Mouse (Mus musculus): ENCODE measurements around the gene Rpl23.

DNA sequence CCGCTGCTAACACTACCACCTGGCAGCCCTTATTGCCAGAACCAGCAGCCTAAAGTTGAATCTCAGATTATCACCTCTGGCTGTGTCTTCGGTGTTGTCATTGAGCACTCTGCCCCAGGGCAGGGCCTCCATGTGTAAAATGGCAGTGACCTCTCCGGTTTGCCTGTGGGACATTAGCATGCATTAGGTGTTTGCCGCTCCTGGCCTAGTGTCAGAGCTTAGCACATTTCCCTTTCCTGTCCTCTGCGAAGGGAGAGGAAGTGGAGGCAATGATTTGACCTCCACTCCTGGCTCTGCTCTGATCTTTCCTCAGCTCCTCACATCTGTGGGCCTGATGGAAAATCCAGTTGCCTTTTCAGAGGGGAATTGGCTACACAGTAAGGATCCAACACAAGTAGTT, 37.7 kb upstream of the Rpl23 start:
- no peak for TF ChIP-seq CTCF (IDR thresholded peaks at IDR 0.05; ENCODE audit: control insufficient read depth, insufficient read depth, insufficient replicate concordance, low read depth, low read length)
- no peak for TF ChIP-seq POLR2A (IDR thresholded peaks at IDR 0.05; ENCODE audit: control insufficient read depth, low read depth, low read length)

Data from testis, adult 2 months (tissue).